Mouse (Mus musculus): ENCODE measurements around the gene Lemd1.

DNA sequence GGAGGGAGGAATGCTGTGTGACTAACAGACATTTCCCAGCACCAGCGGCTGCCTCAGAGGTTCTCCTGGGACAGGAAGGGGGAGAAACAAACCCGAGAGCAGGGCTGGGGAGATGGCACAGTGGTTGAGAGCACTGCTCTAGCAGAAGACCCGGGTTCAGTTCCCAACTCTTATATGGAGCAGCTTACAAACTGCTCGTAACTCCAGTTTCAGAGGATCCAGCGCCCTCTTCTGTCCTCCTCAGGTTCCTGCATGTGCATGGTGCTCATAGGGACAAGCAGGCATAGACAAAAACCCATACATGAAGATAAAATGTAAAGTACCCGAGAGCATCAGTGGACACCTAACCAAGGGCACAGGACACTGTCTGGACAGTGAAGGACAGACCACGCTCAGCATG lies 19.7 kb downstream of the Lemd1 start:
- TF ChIP-seq CTCF (IDR thresholded peaks at IDR 0.05; ENCODE audit: borderline replicate concordance, control insufficient read depth, extremely low read depth, insufficient read depth, low read length, poor library complexity) (no peak), POLR2A (IDR thresholded peaks at IDR 0.05; ENCODE audit: control insufficient read depth, extremely low read depth, insufficient read depth, low read length, poor library complexity) (no peak)
